Mouse (Mus musculus): Measurements from ENCODE around the gene Pcif1.

Gene Pcif1

GRCm38 (mm10) chr2:164894048-164894447 lies 14.9 kb downstream of the Pcif1 start:
- no peak for DNase-seq

GRCm38 (mm10) chr2:164894644-164895043 lies 15.5 kb downstream of the Pcif1 start:
- no peak for DNase-seq

- DNase-seq: no peak
Measured at GRCm38 (mm10) chr2:164895885-164896284, 16.8 kb downstream of the Pcif1 start.

- peak; percentile 53 for DNase-seq
Measured at GRCm38 (mm10) chr2:164898008-164898407, 18.9 kb downstream of the Pcif1 start.

GRCm38 (mm10) chr2:164899034-164899433 lies 19.9 kb downstream of the Pcif1 start:
- no peak for DNase-seq

GRCm38 (mm10) chr2:164899723-164900459 lies 20.8 kb downstream of the Pcif1 start:
- DNase-seq: peak; percentile 46

- DNase-seq: no peak
Measured at GRCm38 (mm10) chr2:164901380-164901779, 22.3 kb downstream of the Pcif1 start.

GRCm38 (mm10) chr2:164903496-164903895 lies 24.4 kb downstream of the Pcif1 start:
- no peak for DNase-seq

GRCm38 (mm10) chr2:164906071-164906470 lies 27.0 kb downstream of the Pcif1 start:
- no peak for DNase-seq

- DNase-seq: no peak
Measured at GRCm38 (mm10) chr2:164907511-164907910, 28.4 kb downstream of the Pcif1 start.

- no peak for DNase-seq
Measured at GRCm38 (mm10) chr2:164908011-164908410, 28.9 kb downstream of the Pcif1 start.

- DNase-seq: no peak
Measured at GRCm38 (mm10) chr2:164909100-164909499, 30.0 kb downstream of the Pcif1 start.

- DNase-seq: peak; percentile 21
Measured at GRCm38 (mm10) chr2:164909542-164909941, 30.4 kb downstream of the Pcif1 start.

GRCm38 (mm10) chr2:164910360-164911061 lies 31.4 kb downstream of the Pcif1 start:
- DNase-seq: no peak

GRCm38 (mm10) chr2:164911086-164912048 lies 32.3 kb downstream of the Pcif1 start, which contains the start of gene Zfp335:
Gene Zfp335, minus strand, starts transcription at chr2:164911757.
- DNase-seq: peak; percentile 93

GRCm38 (mm10) chr2:164912151-164912550 lies 33.0 kb downstream of the Pcif1 start:
- no peak for DNase-seq

GRCm38 (mm10) chr2:164912749-164913427 lies 33.8 kb downstream of the Pcif1 start:
- no peak for DNase-seq

- DNase-seq: peak; percentile 93
Measured at GRCm38 (mm10) chr2:164913428-164913786, 34.3 kb downstream of the Pcif1 start.

GRCm38 (mm10) chr2:164916820-164917219 lies 37.7 kb downstream of the Pcif1 start:
- DNase-seq: no peak

GRCm38 (mm10) chr2:164917371-164917770 lies 38.3 kb downstream of the Pcif1 start:
- peak; percentile 38 for DNase-seq

- DNase-seq: peak; percentile 68
Measured at GRCm38 (mm10) chr2:164918325-164918724, 39.2 kb downstream of the Pcif1 start.

- no peak for DNase-seq
Measured at GRCm38 (mm10) chr2:164921984-164922383, 42.9 kb downstream of the Pcif1 start.

GRCm38 (mm10) chr2:164923291-164923690 lies 44.2 kb downstream of the Pcif1 start:
- no peak for DNase-seq

All from thymus, postnatal 14 days (tissue).